35 mouse cellular contexts compared by ENCODE assay signal in the genomic region with DNA sequence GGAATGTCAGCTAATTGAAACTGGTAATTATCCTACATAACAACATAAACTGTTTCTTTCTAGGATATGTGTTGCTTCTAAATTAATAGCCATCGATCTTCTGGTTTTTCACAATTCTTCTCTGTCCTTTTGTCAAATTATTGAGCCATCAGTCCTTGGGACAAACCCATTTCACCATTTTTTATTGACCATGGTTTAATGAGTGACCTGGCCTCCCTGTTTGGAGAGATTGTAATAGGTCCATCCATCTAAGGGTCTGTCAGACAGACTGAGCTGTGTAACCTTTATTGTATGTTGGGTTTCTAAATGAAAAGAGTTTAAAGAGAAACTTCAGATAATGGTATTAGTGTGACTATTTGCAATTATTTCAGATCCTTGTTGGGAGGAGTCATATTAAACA.
"Had no signal": no experiment of that assay in that cellular context is flagged by ENCODE, and none has a peak within 500 bp of the region (broad histone marks: within the 10 kb centered on the region; RNA-seq: fewer than 3 reads in every experiment).

No protein-coding gene starts in this region.

- H3K27me3 ChIP-seq: heart, embryonic 12.5 days; heart, embryonic 13.5 days; heart, embryonic 15.5 days; hindbrain, embryonic 12.5 days; hindbrain, embryonic 13.5 days; hindbrain, embryonic 15.5 days; intestine, embryonic 15.5 days; kidney, embryonic 15.5 days had no signal

- H3K27ac ChIP-seq: heart, adult 2 months; heart, embryonic 10.5 days; heart, embryonic 13.5 days; heart, embryonic 15.5 days; hindbrain, embryonic 10.5 days; hindbrain, embryonic 12.5 days; hindbrain, embryonic 13.5 days; hindbrain, embryonic 14.5 days; hindbrain, embryonic 15.5 days; hindbrain, postnatal 0 days; intestine, embryonic 15.5 days; kidney, embryonic 15.5 days; kidney, postnatal 0 days; layer of hippocampus, adult 2 months had no signal

- H3K4me1 ChIP-seq: heart, embryonic 10.5 days; heart, embryonic 12.5 days; heart, embryonic 13.5 days; heart, embryonic 15.5 days; hindbrain, embryonic 10.5 days; hindbrain, embryonic 12.5 days; hindbrain, embryonic 13.5 days; hindbrain, embryonic 15.5 days; intestine, embryonic 15.5 days; kidney, embryonic 15.5 days had no signal

- H3K36me3 ChIP-seq: heart, embryonic 10.5 days; heart, embryonic 12.5 days; heart, embryonic 13.5 days; heart, embryonic 15.5 days; hindbrain, embryonic 10.5 days; hindbrain, embryonic 12.5 days; hindbrain, embryonic 13.5 days; hindbrain, embryonic 15.5 days; intestine, embryonic 15.5 days; kidney, embryonic 15.5 days had no signal

- H3K9ac ChIP-seq: heart, embryonic 12.5 days; heart, embryonic 13.5 days; heart, embryonic 15.5 days; hindbrain, embryonic 12.5 days; hindbrain, embryonic 13.5 days; hindbrain, embryonic 14.5 days; hindbrain, embryonic 15.5 days; intestine, embryonic 15.5 days; kidney, embryonic 15.5 days had no signal

- H3K4me2 ChIP-seq: heart, embryonic 11.5 days; heart, embryonic 12.5 days; heart, embryonic 13.5 days; heart, embryonic 15.5 days; hindbrain, embryonic 12.5 days; hindbrain, embryonic 13.5 days; hindbrain, embryonic 14.5 days; hindbrain, embryonic 15.5 days; intestine, embryonic 15.5 days; kidney, embryonic 15.5 days had no signal

- DNase-seq: heart, adult 2 months; heart, postnatal 10 days; heart, postnatal 14 days; heart, postnatal 36 days; heart, postnatal 4 days; kidney, adult 18-20 months; kidney, adult 2 months; kidney, adult 8-10 months; kidney, adult 9 months; kidney, postnatal 10 days; kidney, postnatal 14 days; kidney, postnatal 25 days; kidney, postnatal 36 days; kidney, postnatal 4 days; layer of hippocampus, adult 9-11 months; layer of hippocampus, postnatal 36 days had no signal

- H3K9me3 ChIP-seq: heart, embryonic 10.5 days; heart, embryonic 12.5 days; heart, embryonic 13.5 days; heart, embryonic 15.5 days; hindbrain, embryonic 10.5 days; hindbrain, embryonic 12.5 days; hindbrain, embryonic 13.5 days; hindbrain, embryonic 15.5 days; intestine, embryonic 15.5 days; kidney, embryonic 15.5 days had no signal

- H3K4me3 ChIP-seq: heart, adult 2 months; heart, embryonic 10.5 days; heart, embryonic 12.5 days; heart, embryonic 13.5 days; heart, embryonic 15.5 days; hindbrain, embryonic 10.5 days; hindbrain, embryonic 12.5 days; hindbrain, embryonic 13.5 days; hindbrain, embryonic 15.5 days; intestine, embryonic 15.5 days; kidney, embryonic 15.5 days; layer of hippocampus, adult 2 months had no signal

- ATAC-seq: hindbrain, embryonic 16.5 days; hindbrain, postnatal 0 days; inflammation-experienced regulatory T-cells, adult 6 months; intestine, embryonic 15.5 days; intestine, embryonic 16.5 days; intestine, postnatal 0 days had no signal
